Mouse (Mus musculus) CH12.LX (cell line): ENCODE data around the gene Ddr1. TPM values are rescaled to one million over a fixed set of nuclear protein-coding genes. Genes with fewer than 3 reads are reported as not detected.

Source experiments
- DNase-seq: peaks from one replicate; pipeline ENCODE4 v3.0.0-alpha.2; 2013; ENCODE audit errors: extremely low read depth
- H3K27ac ChIP-seq: 2 replicates; pipeline ENCODE4 v1.5.1; 2012; ENCODE audit warnings: low read depth, mild to moderate bottlenecking, control low read depth, moderate library complexity; ENCODE audit not compliant: insufficient read depth
- H3K27me3 ChIP-seq: replicated peaks from 2 replicates; pipeline ENCODE3; 2012; ENCODE audit warnings: inconsistent platforms
- H3K36me3 ChIP-seq, 2 experiments: replicated peaks in 1 of 2; 2 replicates each; pipeline versions ENCODE3 to v1.6.1; 2012; ENCODE audit warnings: inconsistent platforms in 1 of 2, low read length in 1 of 2, mild to moderate bottlenecking in 1 of 2, mixed read lengths in 1 of 2, moderate library complexity in 1 of 2; ENCODE audit not compliant: control insufficient read depth in 1 of 2, insufficient read depth in 1 of 2
- H3K4me1 ChIP-seq, 2 experiments: 2 replicates each; pipeline ENCODE4 v1.6.1; 2012; ENCODE audit warnings: inconsistent platforms in 1 of 2, moderate library complexity in 1 of 2; ENCODE audit not compliant: insufficient read depth in 2 of 2, control insufficient read depth in 1 of 2
- H3K4me2 ChIP-seq: 2 replicates; pipeline ENCODE4 v1.6.1; 2012; ENCODE audit warnings: low read depth, mild to moderate bottlenecking, control low read depth; ENCODE audit not compliant: poor library complexity, insufficient read depth, severe bottlenecking
- H3K4me3 ChIP-seq, 3 experiments: fragments of 150-350 bp in 1 of 3; sonication (generic) in 1 of 3; replicated peaks in 1 of 3; 2 replicates each; pipeline versions ENCODE3 to v1.5.1; 2011 to 2012; ENCODE audit warnings: low read depth in 2 of 3, low read length in 2 of 3, mild to moderate bottlenecking in 2 of 3, moderate library complexity in 2 of 3, control low read depth in 1 of 3, improper control_type of control experiment in 1 of 3, inconsistent platforms in 1 of 3, mixed read lengths in 1 of 3; ENCODE audit not compliant: poor library complexity in 1 of 3
- H3K79me2 ChIP-seq: replicated peaks from 2 replicates; pipeline ENCODE4 v1.6.1; 2012; ENCODE audit warnings: mild to moderate bottlenecking, moderate library complexity; ENCODE audit not compliant: control insufficient read depth, poor library complexity, insufficient read depth, severe bottlenecking; ENCODE audit errors: extremely low read depth
- H3K9ac ChIP-seq: 2 replicates; pipeline ENCODE4 v1.6.1; 2012; ENCODE audit warnings: low read depth, mild to moderate bottlenecking, control low read depth, moderate library complexity; ENCODE audit not compliant: insufficient read depth
- H3K9me3 ChIP-seq: replicated peaks from 2 replicates; pipeline ENCODE3; 2012; ENCODE audit warnings: low read length, inconsistent platforms, mixed read lengths
- BHLHE40 ChIP-seq: IDR thresholded peaks from 2 replicates; pipeline ENCODE4 v1.6.1; 2011; ENCODE audit warnings: mild to moderate bottlenecking, low read depth, low read length, improper control_type of control experiment
- CHD1 ChIP-seq: IDR thresholded peaks from 2 replicates; pipeline ENCODE4 v1.6.1; 2012; ENCODE audit warnings: low read depth, low read length, improper control_type of control experiment, inconsistent platforms
- CTCF ChIP-seq, 2 experiments: IDR thresholded peaks in 1 of 2; conservative IDR thresholded peaks in 1 of 2; 2 replicates each; pipeline ENCODE4 v1.5.1; 2011 to 2012; ENCODE audit warnings: low read depth in 2 of 2, low read length in 2 of 2, improper control_type of control experiment in 1 of 2, inconsistent platforms in 1 of 2, mild to moderate bottlenecking in 1 of 2, moderate library complexity in 1 of 2
- E2F4 ChIP-seq: IDR thresholded peaks from 2 replicates; pipeline ENCODE4 v1.6.1; 2011; ENCODE audit warnings: low read depth, low read length, improper control_type of control experiment; ENCODE audit not compliant: insufficient replicate concordance
- ELF1 ChIP-seq: IDR thresholded peaks from 2 replicates; pipeline ENCODE4 v1.6.1; 2014; ENCODE audit warnings: low read depth, mild to moderate bottlenecking, inconsistent platforms, low read length, improper control_type of control experiment
- EP300 ChIP-seq: IDR thresholded peaks from 2 replicates; pipeline ENCODE4 v1.6.1; 2011; ENCODE audit warnings: low read length, improper control_type of control experiment
- ETS1 ChIP-seq: conservative IDR thresholded peaks from 2 replicates; pipeline ENCODE4 v1.6.1; 2012; ENCODE audit warnings: low read depth, mild to moderate bottlenecking, inconsistent platforms, low read length, improper control_type of control experiment, moderate library complexity
- GABPA ChIP-seq: IDR thresholded peaks from 2 replicates; pipeline ENCODE4 v1.6.1; 2012; ENCODE audit warnings: low read depth, low read length, improper control_type of control experiment, inconsistent platforms; ENCODE audit not compliant: insufficient replicate concordance
- HCFC1 ChIP-seq: IDR thresholded peaks from 2 replicates; pipeline ENCODE4 v1.6.1; 2012; ENCODE audit warnings: low read depth, mild to moderate bottlenecking, inconsistent platforms, low read length, improper control_type of control experiment
- JUND ChIP-seq: conservative IDR thresholded peaks from 2 replicates; pipeline ENCODE4 v1.6.1; 2011; ENCODE audit warnings: low read depth, low read length, improper control_type of control experiment
- KAT2A ChIP-seq: IDR thresholded peaks from 2 replicates; pipeline ENCODE4 v1.6.1; 2012; ENCODE audit warnings: low read length, improper control_type of control experiment, inconsistent platforms; ENCODE audit not compliant: insufficient replicate concordance
- MAX ChIP-seq: IDR thresholded peaks from 2 replicates; pipeline ENCODE4 v1.6.1; 2011; ENCODE audit warnings: low read length, improper control_type of control experiment
- MAZ ChIP-seq: IDR thresholded peaks from 2 replicates; pipeline ENCODE4 v1.6.1; 2012; ENCODE audit warnings: low read depth, mild to moderate bottlenecking, inconsistent platforms, low read length, improper control_type of control experiment, moderate library complexity
- MEF2A ChIP-seq: IDR thresholded peaks from 2 replicates; pipeline ENCODE4 v1.6.1; 2014; ENCODE audit warnings: low read depth, mild to moderate bottlenecking, inconsistent platforms, low read length, improper control_type of control experiment, borderline replicate concordance
- MYC ChIP-seq: IDR thresholded peaks from 2 replicates; pipeline ENCODE4 v1.6.1; 2011; ENCODE audit warnings: low read depth, mild to moderate bottlenecking, improper control_type of control experiment, low read length
- NRF1 ChIP-seq: IDR thresholded peaks from 2 replicates; pipeline ENCODE4 v1.6.1; 2014; ENCODE audit warnings: low read depth, mild to moderate bottlenecking, inconsistent platforms, low read length, improper control_type of control experiment, moderate library complexity
- POLR2A ChIP-seq: IDR thresholded peaks from 2 replicates; pipeline ENCODE4 v1.6.1; 2011; ENCODE audit warnings: low read depth, mild to moderate bottlenecking, improper control_type of control experiment, low read length
- POLR2AphosphoS2 ChIP-seq: IDR thresholded peaks from 2 replicates; pipeline ENCODE4 v1.6.1; 2011; ENCODE audit warnings: low read depth, low read length, improper control_type of control experiment
- RCOR1 ChIP-seq: conservative IDR thresholded peaks from 2 replicates; pipeline ENCODE4 v1.6.1; 2012; ENCODE audit warnings: low read depth, mild to moderate bottlenecking, inconsistent platforms, low read length, improper control_type of control experiment
- SMC3 ChIP-seq: IDR thresholded peaks from 2 replicates; pipeline ENCODE4 v1.6.1; 2011; ENCODE audit warnings: low read depth, low read length, improper control_type of control experiment
- TCF12 ChIP-seq: IDR thresholded peaks from 2 replicates; pipeline ENCODE4 v1.6.1; 2014; ENCODE audit warnings: low read depth, mild to moderate bottlenecking, inconsistent platforms, low read length, improper control_type of control experiment
- UBTF ChIP-seq: IDR thresholded peaks from 2 replicates; pipeline ENCODE4 v1.6.1; 2012; ENCODE audit warnings: low read depth, mild to moderate bottlenecking, inconsistent platforms, low read length, improper control_type of control experiment, moderate library complexity
- USF1 ChIP-seq: IDR thresholded peaks from 2 replicates; pipeline ENCODE4 v1.6.1; 2014; ENCODE audit warnings: low read depth, mild to moderate bottlenecking, inconsistent platforms, low read length, improper control_type of control experiment
- ZC3H11A ChIP-seq: IDR thresholded peaks from 2 replicates; pipeline ENCODE4 v1.6.1; 2012; ENCODE audit warnings: low read depth, mild to moderate bottlenecking, inconsistent platforms, low read length, improper control_type of control experiment
- ZKSCAN1 ChIP-seq: IDR thresholded peaks from 2 replicates; pipeline ENCODE4 v1.6.1; 2012; ENCODE audit warnings: low read depth, inconsistent platforms, low read length, improper control_type of control experiment, borderline replicate concordance
- ZNF384 ChIP-seq: IDR thresholded peaks from 2 replicates; pipeline ENCODE4 v1.6.1; 2012; ENCODE audit warnings: low read depth, low read length, improper control_type of control experiment, inconsistent platforms
- dilution Hi-C: fragments of 300-500 bp; cut with MboI; formaldehyde crosslinking; loops from 2 replicates; pipeline ENCODE4 v1.14.3; 2020; ENCODE audit warnings: low sequenced_read_pairs; ENCODE audit not compliant: extremely low pct_unique_long_range_greater_than_20kb, extremely low pct_ligation_motif_present
- in situ Hi-C: fragments of 300-500 bp; cut with MboI; formaldehyde crosslinking; loops from 3 replicates; pipeline ENCODE4 v1.14.3; 2019; ENCODE audit warnings: low sequenced_read_pairs, low pct_ligation_motif_present, low pct_unique_long_range_greater_than_20kb, mixed read lengths
- polyA plus RNA-seq: library from polyadenylated mRNA; unstranded; fragments of >175 nt; gene quantifications from 2 replicates; pipeline ENCODE4 v1.2.1, GENCODE M21; 2012; ENCODE audit warnings: low read depth; ENCODE audit not compliant: insufficient read length
- total RNA-seq, 2 experiments: library from RNA; depleted of rRNA; stranded (reverse); fragments of 300-350 nt in 1 of 2; fragments of >200 nt in 1 of 2; gene quantifications; 2 replicates each; pipeline ENCODE4 v1.2.3; 2012 to 2014

The Ddr1 gene
- total and polyA plus RNA-seq, 3 experiments = 0.83 to 3.6 (median 3.1) TPM

- no peaks in the 10 kb centered on the region for H3K9me3 ChIP-seq
- in situ Hi-C loops (no loop called here), dilution Hi-C loops (no loop called here)
- no peak for DNase-seq
- H3K9ac ChIP-seq = no peak overlapping the region
- peaks cover 5 to 43% of the 10 kb centered on the region in 2 experiments; a peak in 3 of 4 replicates for H3K4me1 ChIP-seq
- TF ChIP-seq KAT2A (no peak), NRF1 (no peak), MAZ (no peak), UBTF (no peak), EP300 (no peak), RCOR1 (no peak), GABPA (no peak), ZC3H11A (no peak), USF1 (no peak), MAX (no peak), CTCF (conservative IDR thresholded peaks at IDR 0.05 in 1 of 2, IDR thresholded peaks at IDR 0.05 in 1 of 2; ENCODE audit: low read depth in 2 of 2, low read length in 2 of 2) (no peak), ETS1 (no peak), MYC (no peak)
- peaks cover 72% of the 10 kb centered on the region for H3K27me3 ChIP-seq
- no peaks in the 10 kb centered on the region for H3K79me2 ChIP-seq
- H3K27ac ChIP-seq = no peak overlapping the region
- no peak overlapping the region for H3K4me3 ChIP-seq
- no peaks in the 10 kb centered on the region for H3K36me3 ChIP-seq
- no peak overlapping the region for H3K4me2 ChIP-seq
These were observed 2.4 kb downstream of the Ddr1 start for GRCm38 (mm10) chr17:35701978-35702461.

DNA sequence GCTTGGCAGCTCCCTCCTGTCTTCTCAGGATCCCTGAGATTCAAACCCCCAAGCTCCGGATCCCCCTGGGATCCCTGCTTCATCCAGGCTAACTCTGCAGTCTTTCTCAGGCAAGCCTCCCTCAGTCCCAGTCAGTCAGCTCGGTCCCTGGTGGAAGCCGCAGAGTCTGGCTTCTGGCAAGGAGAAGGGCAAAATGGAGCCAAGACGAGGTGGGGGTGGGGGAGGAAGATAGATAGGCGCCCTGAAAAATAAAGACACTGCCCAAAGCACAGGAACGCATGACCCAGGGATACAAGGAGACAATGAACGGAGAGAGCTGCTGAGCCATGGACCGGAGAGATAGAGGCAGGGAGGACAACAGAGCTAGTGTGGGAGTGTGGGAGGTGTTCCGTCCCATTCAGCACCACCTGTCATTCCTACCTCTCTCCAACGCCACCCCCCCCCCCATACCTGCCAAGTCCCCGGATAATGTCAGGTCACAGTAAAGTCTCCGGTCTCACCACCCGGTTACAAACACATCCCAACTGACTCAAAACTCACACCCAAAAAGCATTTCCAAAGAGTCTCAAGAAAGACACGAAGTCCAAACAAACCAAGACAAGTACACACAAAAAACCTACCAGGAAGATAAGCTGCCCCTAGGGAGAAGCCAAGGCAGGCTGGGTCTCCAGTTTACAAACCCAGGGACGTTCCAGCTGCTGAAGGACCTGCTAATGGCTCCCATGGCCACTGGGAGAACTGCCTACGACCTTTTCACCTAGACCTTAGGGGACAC is 3.0 kb downstream of the Ddr1 start:
- TF ChIP-seq TCF12 (no peak), NRF1 (no peak), JUND (no peak), ELF1 (no peak), BHLHE40 (no peak), E2F4 (no peak), HCFC1 (no peak), POLR2A (no peak), CHD1 (no peak), RCOR1 (no peak), ZC3H11A (no peak), ZKSCAN1 (no peak), EP300 (no peak), MAZ (no peak), ZNF384 (no peak), MEF2A (no peak), CTCF (conservative IDR thresholded peaks at IDR 0.05 in 1 of 2, IDR thresholded peaks at IDR 0.05 in 1 of 2; ENCODE audit: low read depth in 2 of 2, low read length in 2 of 2) (no peak), MAX (no peak), POLR2AphosphoS2 (no peak), SMC3 (no peak)
- Histone ChIP-seq H3K27ac (no peak overlapping the region), H3K4me1 (peaks cover 5 to 43% of the 10 kb centered on the region in 2 experiments; a peak in 3 of 4 replicates), H3K4me2 (peak overlapping the region; percentile 84; the same call in 1 of the 2 replicates), H3K4me3 (no peak overlapping the region), H3K36me3 (no peaks in the 10 kb centered on the region), H3K9ac (no peak overlapping the region), H3K9me3 (no peaks in the 10 kb centered on the region), H3K79me2 (no peaks in the 10 kb centered on the region), H3K27me3 (peaks cover 76% of the 10 kb centered on the region)
- dilution Hi-C loops = no loop called here
- in situ Hi-C loops = no loop called here
- no peak for DNase-seq
